Comparison of ENCODE assay signal across 14 mouse cellular contexts in the genomic region with DNA sequence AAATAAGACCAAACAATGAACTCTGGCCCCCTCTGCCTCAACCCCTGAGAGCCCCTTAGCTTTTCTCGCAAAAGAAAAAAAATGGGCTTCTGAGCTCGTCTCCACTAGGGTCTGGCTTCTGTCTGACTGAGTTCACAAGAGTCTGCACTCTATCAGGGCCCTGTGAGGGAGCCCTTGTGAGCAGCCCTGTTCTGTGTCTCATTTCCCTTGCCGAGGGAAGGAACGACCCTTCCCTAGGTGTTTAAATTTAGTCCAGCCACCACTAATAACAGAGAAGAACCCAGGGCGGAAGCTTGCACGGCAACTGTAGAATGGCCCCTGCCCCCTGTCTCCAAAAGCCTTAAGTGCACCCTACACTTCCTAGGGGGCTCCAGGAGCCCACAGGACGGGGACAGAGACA.
DNase-seq lines count a peak whose midpoint lies in the region; ATAC-seq and TF ChIP-seq lines count a peak whose summit lies in the region.
"Had no signal": no experiment of that assay in that cellular context is flagged by ENCODE, and none has a peak within 500 bp of the region (broad histone marks: within the 10 kb centered on the region; RNA-seq: fewer than 3 reads in every experiment).

No protein-coding gene starts in this region.

- TF ChIP-seq CTCF in midbrain, postnatal 0 days (IDR thresholded peaks at IDR 0.05), result no peak
- no peak for TF ChIP-seq CTCF in lung, adult 2 months (IDR thresholded peaks at IDR 0.05; ENCODE audit: insufficient read depth, low read length)

- TF ChIP-seq POLR2A in lung, adult 2 months (IDR thresholded peaks at IDR 0.05; ENCODE audit: borderline replicate concordance, extremely low read depth, low read depth, low read length), result no peak

- intact Hi-C loops in heart, postnatal 36 days (cut with DNase I), result no loop called here

- peaks cover 7% of the 10 kb centered on the region for H3K36me3 ChIP-seq in heart, embryonic 12.5 days
- H3K36me3 ChIP-seq in midbrain, embryonic 11.5 days (ENCODE audit: control insufficient read depth, insufficient read depth, low read length), result peaks cover 6% of the 10 kb centered on the region; the same call in 1 of the 2 replicates
- H3K36me3 ChIP-seq in midbrain, postnatal 0 days (ENCODE audit: insufficient read depth, low read length), result no peaks in the 10 kb centered on the region
- no peaks in the 10 kb centered on the region for H3K36me3 ChIP-seq in intestine, embryonic 16.5 days (ENCODE audit: control insufficient read depth, insufficient read depth, low read length)
- no peaks in the 10 kb centered on the region for H3K36me3 ChIP-seq in stomach, embryonic 15.5 days

- peak overlapping the region; percentile 47; the same call in 1 of the 2 replicates for H3K9ac ChIP-seq in heart, embryonic 12.5 days
- H3K9ac ChIP-seq in midbrain, embryonic 11.5 days (ENCODE audit: low read length), result no peak overlapping the region
- no peak overlapping the region for H3K9ac ChIP-seq in midbrain, postnatal 0 days (replicated peaks; ENCODE audit: low read length, poor library complexity, severe bottlenecking)
- no peak overlapping the region for H3K9ac ChIP-seq in intestine, embryonic 16.5 days (ENCODE audit: low read depth, low read length)
- H3K9ac ChIP-seq in stomach, embryonic 15.5 days, result no peak overlapping the region

- peak overlapping the region; percentile 96 for H3K27ac ChIP-seq in heart, embryonic 12.5 days (ENCODE audit: poor library complexity, severe bottlenecking)
- 0 out of 2 replicates have a peak overlapping the region, but pooled peaks have one; percentile 11 for H3K27ac ChIP-seq in midbrain, embryonic 11.5 days (ENCODE audit: low read depth, low read length)
- H3K27ac ChIP-seq in midbrain, postnatal 0 days (ENCODE audit: low read depth, low read length), result no peak overlapping the region
- H3K27ac ChIP-seq in intestine, embryonic 16.5 days (ENCODE audit: low read length), result peak overlapping the region; percentile 21; the same call in 1 of the 2 replicates
- H3K27ac ChIP-seq in stomach, embryonic 15.5 days, result peak overlapping the region; percentile 33; the same call in 1 of the 2 replicates

- no peaks in the 10 kb centered on the region for H3K27me3 ChIP-seq in heart, embryonic 12.5 days (replicated peaks)
- H3K27me3 ChIP-seq in midbrain, embryonic 11.5 days (ENCODE audit: control insufficient read depth, insufficient read depth, low read length), result no peaks in the 10 kb centered on the region
- no peaks in the 10 kb centered on the region for H3K27me3 ChIP-seq in midbrain, postnatal 0 days (ENCODE audit: insufficient read depth, low read length)
- no peaks in the 10 kb centered on the region for H3K27me3 ChIP-seq in intestine, embryonic 16.5 days (replicated peaks; ENCODE audit: control insufficient read depth, insufficient read depth, low read length)
- no peaks in the 10 kb centered on the region for H3K27me3 ChIP-seq in stomach, embryonic 15.5 days (replicated peaks)
- H3K27me3 ChIP-seq: Patski had no signal

- H3K4me3 ChIP-seq in heart, embryonic 12.5 days, result no peak overlapping the region
- no peak overlapping the region for H3K4me3 ChIP-seq in midbrain, embryonic 11.5 days (ENCODE audit: low read depth, low read length)
- H3K4me3 ChIP-seq in midbrain, postnatal 0 days (ENCODE audit: low read depth, low read length), result no peak overlapping the region
- H3K4me3 ChIP-seq in intestine, embryonic 16.5 days (ENCODE audit: low read length), result no peak overlapping the region
- H3K4me3 ChIP-seq in stomach, embryonic 15.5 days (replicated peaks), result no peak overlapping the region
- H3K4me3 ChIP-seq in lung, adult 2 months (replicated peaks; ENCODE audit: extremely low read depth, low read depth, low read length), result no peak overlapping the region

- H3K4me2 ChIP-seq in heart, embryonic 12.5 days, result peak overlapping the region; percentile 52
- no peak overlapping the region for H3K4me2 ChIP-seq in midbrain, embryonic 11.5 days
- H3K4me2 ChIP-seq in midbrain, postnatal 0 days (ENCODE audit: low read depth, low read length, poor library complexity, severe bottlenecking), result no peak overlapping the region
- no peak overlapping the region for H3K4me2 ChIP-seq in intestine, embryonic 16.5 days (ENCODE audit: low read depth, low read length)
- H3K4me2 ChIP-seq in stomach, embryonic 15.5 days, result no peak overlapping the region

- 19% methylated on average over 7 of the region's 7 CpGs for WGBS in heart, embryonic 12.5 days
- 66% methylated on average over 7 of the region's 7 CpGs for WGBS in midbrain, embryonic 11.5 days
- WGBS in midbrain, postnatal 0 days, result 61% methylated on average over 7 of the region's 7 CpGs
- 49% methylated on average over 7 of the region's 7 CpGs for WGBS in intestine, embryonic 16.5 days
- WGBS in stomach, embryonic 15.5 days, result 44% methylated on average over 7 of the region's 7 CpGs
- 72% methylated on average over 7 of the region's 7 CpGs for WGBS in lung, adult 2 months

- no peak for DNase-seq in heart, postnatal 36 days
- peak; percentile 81 for DNase-seq in midbrain, embryonic 11.5 days (ENCODE audit: low spot score, missing footprints)
- DNase-seq in midbrain, postnatal 0 days (ENCODE audit: low spot score), result no peak
- no peak for DNase-seq in lung, adult 2 months
- no peak for DNase-seq in ovary, postnatal 36 days (ENCODE audit: low spot score)
- DNase-seq: adrenal gland, adult 2 months; heart, postnatal 14 days; kidney, postnatal 10 days; thymus, postnatal 25 days had no signal

- H3K4me1 ChIP-seq in heart, embryonic 12.5 days (replicated peaks), result peaks cover 83% of the 10 kb centered on the region
- peaks cover 35% of the 10 kb centered on the region for H3K4me1 ChIP-seq in midbrain, embryonic 11.5 days (ENCODE audit: control insufficient read depth, insufficient read depth, low read length)
- peaks cover 16% of the 10 kb centered on the region; the same call in 1 of the 2 replicates for H3K4me1 ChIP-seq in midbrain, postnatal 0 days (ENCODE audit: insufficient read depth, low read length)
- H3K4me1 ChIP-seq in intestine, embryonic 16.5 days (ENCODE audit: control insufficient read depth, insufficient read depth, low read length), result peaks cover 34% of the 10 kb centered on the region
- peaks cover 26% of the 10 kb centered on the region for H3K4me1 ChIP-seq in stomach, embryonic 15.5 days
- no peaks in the 10 kb centered on the region; the same call in 1 of the 2 replicates for H3K4me1 ChIP-seq in lung, adult 2 months (ENCODE audit: control insufficient read depth, insufficient read depth, low read length)

- ATAC-seq in heart, embryonic 12.5 days (ENCODE audit: insufficient number of reproducible peaks, low FRiP score), result no peak
- no peak for ATAC-seq in midbrain, embryonic 11.5 days (ENCODE audit: low FRiP score)
- ATAC-seq in midbrain, postnatal 0 days (ENCODE audit: low FRiP score), result no peak
- 0 out of 2 replicates have a peak, but pooled peaks have one; percentile 48 for ATAC-seq in intestine, embryonic 16.5 days
- no peak for ATAC-seq in stomach, embryonic 15.5 days (ENCODE audit: insufficient read depth, low FRiP score, low read depth)
- ATAC-seq: CD4-positive, CD25-positive, alpha-beta regulatory T cell, adult 4 months; Patski had no signal

- no peaks in the 10 kb centered on the region for H3K9me3 ChIP-seq in heart, embryonic 12.5 days (replicated peaks)
- no peaks in the 10 kb centered on the region for H3K9me3 ChIP-seq in midbrain, embryonic 11.5 days (ENCODE audit: control insufficient read depth, low read length)
- H3K9me3 ChIP-seq in midbrain, postnatal 0 days (ENCODE audit: low read length), result no peaks in the 10 kb centered on the region
- H3K9me3 ChIP-seq in intestine, embryonic 16.5 days (ENCODE audit: control insufficient read depth, low read length), result no peaks in the 10 kb centered on the region
- no peaks in the 10 kb centered on the region for H3K9me3 ChIP-seq in stomach, embryonic 15.5 days
